Mouse (Mus musculus): ENCODE data around the gene Foxj1. TPM values are rescaled to one million over a fixed set of nuclear protein-coding genes. Genes with fewer than 3 reads are reported as not detected.

Gene Foxj1
- total and polyA plus RNA-seq, 3 experiments = 0.26 to 3.0 (median 2.6) TPM

DNA sequence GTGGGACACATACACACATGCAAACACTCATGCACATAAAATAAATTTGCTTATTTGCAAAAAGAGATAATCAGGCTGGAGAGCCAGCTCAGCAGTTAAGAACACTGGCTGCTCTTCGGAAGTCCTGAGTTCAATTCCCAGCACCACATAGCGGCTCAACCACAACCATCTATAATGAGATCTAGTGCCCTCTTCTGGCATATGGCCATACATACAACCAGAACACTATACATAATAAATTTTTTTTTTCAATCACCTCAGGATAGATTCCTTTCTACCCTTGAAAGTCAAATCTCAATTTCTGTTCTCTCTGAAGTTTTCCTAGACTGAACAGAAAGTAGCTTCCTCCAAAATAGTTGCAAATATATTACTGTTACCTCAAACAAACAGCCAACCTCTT, 29.8 kb downstream of the Foxj1 start:
- peaks cover 7% of the 10 kb centered on the region; the same call in 1 of the 2 replicates for H3K79me2 ChIP-seq (replicated peaks; ENCODE audit: control insufficient read depth, extremely low read depth, insufficient read depth, poor library complexity, severe bottlenecking)
- H3K4me1 ChIP-seq (ENCODE audit: control insufficient read depth in 1 of 2, insufficient read depth in 2 of 2) = peaks cover 15 to 34% of the 10 kb centered on the region in 2 experiments
- no peak overlapping the region; the same call in 1 of the 2 replicates for H3K9ac ChIP-seq (ENCODE audit: insufficient read depth, low read depth)
- no peak for TF ChIP-seq MAZ (IDR thresholded peaks at IDR 0.05; ENCODE audit: low read depth, low read length)
- peak in 1 of 2 experiments; percentile 38; a peak in 2 of 4 replicates for TF ChIP-seq CTCF (conservative IDR thresholded peaks at IDR 0.05 in 1 of 2, IDR thresholded peaks at IDR 0.05 in 1 of 2; ENCODE audit: low read depth in 2 of 2, low read length in 2 of 2)
- dilution Hi-C loops (cut with MboI; ENCODE audit: extremely low pct_ligation_motif_present, extremely low pct_unique_long_range_greater_than_20kb, low sequenced_read_pairs) = no loop called here
- no peak overlapping the region for H3K27ac ChIP-seq (ENCODE audit: insufficient read depth, low read depth)
- peak overlapping the region; percentile 97 for H3K4me2 ChIP-seq (ENCODE audit: insufficient read depth, low read depth, poor library complexity, severe bottlenecking)
- in situ Hi-C loops (cut with MboI; ENCODE audit: low pct_ligation_motif_present, low pct_unique_long_range_greater_than_20kb, low sequenced_read_pairs) = no loop called here
- H3K27me3 ChIP-seq (replicated peaks) = no peaks in the 10 kb centered on the region
- peaks cover 33 to 48% of the 10 kb centered on the region in 2 experiments for H3K36me3 ChIP-seq (replicated peaks in 1 of 2; ENCODE audit: control insufficient read depth in 1 of 2, insufficient read depth in 1 of 2, low read length in 1 of 2)
- peak overlapping the region in 1 of 3 experiments; percentile 93 for H3K4me3 ChIP-seq (replicated peaks in 1 of 3; ENCODE audit: low read depth in 2 of 3, low read length in 2 of 3, poor library complexity in 1 of 3)
- DNase-seq (ENCODE audit: extremely low read depth) = no peak
- no peaks in the 10 kb centered on the region for H3K9me3 ChIP-seq (replicated peaks; ENCODE audit: low read length)

GRCm38 (mm10) chr11:116298621-116299020, 36.6 kb downstream of the Foxj1 start:
- TF ChIP-seq MAZ (IDR thresholded peaks at IDR 0.05; ENCODE audit: low read depth, low read length) (no peak), MAFK (IDR thresholded peaks at IDR 0.05; ENCODE audit: insufficient replicate concordance, low read length) (no peak), SIN3A (IDR thresholded peaks at IDR 0.05; ENCODE audit: low read length) (no peak), POLR2AphosphoS2 (IDR thresholded peaks at IDR 0.05; ENCODE audit: low read depth, low read length) (no peak), MAX (IDR thresholded peaks at IDR 0.05; ENCODE audit: low read length) (no peak), NRF1 (IDR thresholded peaks at IDR 0.05; ENCODE audit: low read depth, low read length) (no peak), RAD21 (IDR thresholded peaks at IDR 0.05; ENCODE audit: low read depth, low read length) (no peak), JUND (conservative IDR thresholded peaks at IDR 0.05; ENCODE audit: low read depth, low read length) (no peak), GABPA (IDR thresholded peaks at IDR 0.05; ENCODE audit: insufficient replicate concordance, low read depth, low read length) (no peak), JUN (IDR thresholded peaks at IDR 0.05; ENCODE audit: insufficient read depth, low read depth, low read length) (no peak)
- no peak overlapping the region for H3K9ac ChIP-seq (ENCODE audit: insufficient read depth, low read depth)
- dilution Hi-C loops (cut with MboI; ENCODE audit: extremely low pct_ligation_motif_present, extremely low pct_unique_long_range_greater_than_20kb, low sequenced_read_pairs) = no loop called here

GRCm38 (mm10) chr11:116298221-116298620, 37.0 kb downstream of the Foxj1 start:
- no peak overlapping the region for H3K4me2 ChIP-seq (ENCODE audit: insufficient read depth, low read depth, poor library complexity, severe bottlenecking)
- peaks cover 75 to 97% of the 10 kb centered on the region in 2 experiments for H3K36me3 ChIP-seq (replicated peaks in 1 of 2; ENCODE audit: control insufficient read depth in 1 of 2, insufficient read depth in 1 of 2, low read length in 1 of 2)
- H3K9me3 ChIP-seq (replicated peaks; ENCODE audit: low read length) = no peaks in the 10 kb centered on the region
- no peaks in the 10 kb centered on the region for H3K79me2 ChIP-seq (replicated peaks; ENCODE audit: control insufficient read depth, extremely low read depth, insufficient read depth, poor library complexity, severe bottlenecking)
- H3K4me1 ChIP-seq (ENCODE audit: control insufficient read depth in 1 of 2, insufficient read depth in 2 of 2) = peaks cover 0 to 11% of the 10 kb centered on the region in 2 experiments; a peak in 2 of 4 replicates
- no peak overlapping the region for H3K27ac ChIP-seq (ENCODE audit: insufficient read depth, low read depth)
- DNase-seq (ENCODE audit: extremely low read depth) = no peak
- H3K9ac ChIP-seq (ENCODE audit: insufficient read depth, low read depth) = no peak overlapping the region
- TF ChIP-seq PAX5 (IDR thresholded peaks at IDR 0.05; ENCODE audit: low read length) (no peak), NELFE (IDR thresholded peaks at IDR 0.05; ENCODE audit: low read depth, low read length) (no peak), USF1 (IDR thresholded peaks at IDR 0.05; ENCODE audit: low read depth, low read length) (no peak), CHD2 (IDR thresholded peaks at IDR 0.05; ENCODE audit: low read length) (no peak), NRF1 (IDR thresholded peaks at IDR 0.05; ENCODE audit: low read depth, low read length) (no peak), KAT2A (IDR thresholded peaks at IDR 0.05; ENCODE audit: insufficient replicate concordance, low read length) (no peak), UBTF (IDR thresholded peaks at IDR 0.05; ENCODE audit: low read depth, low read length) (no peak), ELF1 (IDR thresholded peaks at IDR 0.05; ENCODE audit: low read depth, low read length) (no peak), HCFC1 (IDR thresholded peaks at IDR 0.05; ENCODE audit: low read depth, low read length) (no peak), MEF2A (IDR thresholded peaks at IDR 0.05; ENCODE audit: borderline replicate concordance, low read depth, low read length) (no peak), TCF12 (IDR thresholded peaks at IDR 0.05; ENCODE audit: low read depth, low read length) (no peak), ZKSCAN1 (IDR thresholded peaks at IDR 0.05; ENCODE audit: borderline replicate concordance, low read depth, low read length) (no peak), MAX (IDR thresholded peaks at IDR 0.05; ENCODE audit: low read length) (no peak), TBP (conservative IDR thresholded peaks at IDR 0.05; ENCODE audit: low read depth, low read length) (no peak), USF2 (conservative IDR thresholded peaks at IDR 0.05; ENCODE audit: low read depth, low read length) (no peak), SMC3 (IDR thresholded peaks at IDR 0.05; ENCODE audit: low read depth, low read length) (no peak), RAD21 (IDR thresholded peaks at IDR 0.05; ENCODE audit: low read depth, low read length) (no peak), MAZ (IDR thresholded peaks at IDR 0.05; ENCODE audit: low read depth, low read length) (no peak)
- H3K27me3 ChIP-seq (replicated peaks) = no peaks in the 10 kb centered on the region
- no peak overlapping the region for H3K4me3 ChIP-seq (replicated peaks in 1 of 3; ENCODE audit: low read depth in 2 of 3, low read length in 2 of 3, poor library complexity in 1 of 3)
- dilution Hi-C loops (cut with MboI; ENCODE audit: extremely low pct_ligation_motif_present, extremely low pct_unique_long_range_greater_than_20kb, low sequenced_read_pairs) (no loop called here), in situ Hi-C loops (cut with MboI; ENCODE audit: low pct_ligation_motif_present, low pct_unique_long_range_greater_than_20kb, low sequenced_read_pairs) (no loop called here)

More at GRCm38 (mm10) chr11:116298621-116299020, 36.6 kb downstream of the Foxj1 start:
- H3K4me3 ChIP-seq (replicated peaks in 1 of 3; ENCODE audit: low read depth in 2 of 3, low read length in 2 of 3, poor library complexity in 1 of 3) = no peak overlapping the region
- no peak for DNase-seq (ENCODE audit: extremely low read depth)
- no peaks in the 10 kb centered on the region for H3K79me2 ChIP-seq (replicated peaks; ENCODE audit: control insufficient read depth, extremely low read depth, insufficient read depth, poor library complexity, severe bottlenecking)
- in situ Hi-C loops (cut with MboI; ENCODE audit: low pct_ligation_motif_present, low pct_unique_long_range_greater_than_20kb, low sequenced_read_pairs) = no loop called here
- peaks cover 0 to 7% of the 10 kb centered on the region in 2 experiments; a peak in 2 of 4 replicates for H3K4me1 ChIP-seq (ENCODE audit: control insufficient read depth in 1 of 2, insufficient read depth in 2 of 2)
- H3K27ac ChIP-seq (ENCODE audit: insufficient read depth, low read depth) = no peak overlapping the region
- H3K9me3 ChIP-seq (replicated peaks; ENCODE audit: low read length) = no peaks in the 10 kb centered on the region
- H3K4me2 ChIP-seq (ENCODE audit: insufficient read depth, low read depth, poor library complexity, severe bottlenecking) = no peak overlapping the region
- no peaks in the 10 kb centered on the region for H3K27me3 ChIP-seq (replicated peaks)
- peaks cover 79 to 98% of the 10 kb centered on the region in 2 experiments for H3K36me3 ChIP-seq (replicated peaks in 1 of 2; ENCODE audit: control insufficient read depth in 1 of 2, insufficient read depth in 1 of 2, low read length in 1 of 2)

Measured in CH12.LX (cell line).